Mouse (Mus musculus) stomach, embryonic 15.5 days (tissue): ENCODE data around the gene Hcn4. TPM values are rescaled to one million over a fixed set of nuclear protein-coding genes. Genes with fewer than 3 reads are reported as not detected.

Experiments
- ATAC-seq: fragments of 200-750 bp; cut with Nextera tagmentation; 2 replicates; pipeline ENCODE4 v1.8.0; 2017; ENCODE audit warnings: low read depth, moderate number of reproducible peaks, moderate TSS enrichment; ENCODE audit not compliant: insufficient read depth, low FRiP score
- H3K27ac ChIP-seq: fragments of 300-500 bp; sonication (generic); 2 replicates; pipeline ENCODE4 v1.5.1; 2015; ENCODE audit warnings: mild to moderate bottlenecking, inconsistent platforms
- H3K27me3 ChIP-seq: fragments of 300-500 bp; sonication (generic); replicated peaks from 2 replicates; pipeline ENCODE4 v1.6.1; 2015; ENCODE audit warnings: inconsistent platforms
- H3K36me3 ChIP-seq: fragments of 300-500 bp; sonication (generic); 2 replicates; pipeline ENCODE4 v1.6.1; 2015; ENCODE audit warnings: inconsistent platforms
- H3K4me1 ChIP-seq: fragments of 300-500 bp; sonication (generic); 2 replicates; pipeline ENCODE4 v1.6.1; 2015; ENCODE audit warnings: inconsistent platforms
- H3K4me2 ChIP-seq: fragments of 300-500 bp; sonication (generic); 2 replicates; pipeline ENCODE4 v1.6.1; 2015; ENCODE audit warnings: mild to moderate bottlenecking, inconsistent platforms
- H3K4me3 ChIP-seq: fragments of 300-500 bp; sonication (generic); replicated peaks from 2 replicates; pipeline ENCODE4 v1.5.1; 2015; ENCODE audit warnings: inconsistent platforms
- H3K9ac ChIP-seq: fragments of 300-500 bp; sonication (generic); 2 replicates; pipeline ENCODE4 v1.6.1; 2015; ENCODE audit warnings: inconsistent platforms
- H3K9me3 ChIP-seq: fragments of 300-500 bp; sonication (generic); 2 replicates; pipeline ENCODE4 v1.6.1; 2016; ENCODE audit warnings: inconsistent platforms
- WGBS: fragments of 180-500 bp; shearing (Covaris S2); methylation state at CpG from one replicate; pipeline ENCODE4 v1.1.7; 2015; 5-methylcytosine and 5-hydroxymethylcytosine counted together
- polyA plus RNA-seq: library from polyadenylated mRNA; unstranded; fragments of >200 nt; fragmentation: Nextera tagmentation; extraction: Ambion mirVana; gene quantifications from 2 replicates; pipeline ENCODE4 v1.2.1, GENCODE M21; 2015

Hcn4 gene
- polyA plus RNA-seq, 1 experiment from 2014 or later: 0.13 TPM

DNA sequence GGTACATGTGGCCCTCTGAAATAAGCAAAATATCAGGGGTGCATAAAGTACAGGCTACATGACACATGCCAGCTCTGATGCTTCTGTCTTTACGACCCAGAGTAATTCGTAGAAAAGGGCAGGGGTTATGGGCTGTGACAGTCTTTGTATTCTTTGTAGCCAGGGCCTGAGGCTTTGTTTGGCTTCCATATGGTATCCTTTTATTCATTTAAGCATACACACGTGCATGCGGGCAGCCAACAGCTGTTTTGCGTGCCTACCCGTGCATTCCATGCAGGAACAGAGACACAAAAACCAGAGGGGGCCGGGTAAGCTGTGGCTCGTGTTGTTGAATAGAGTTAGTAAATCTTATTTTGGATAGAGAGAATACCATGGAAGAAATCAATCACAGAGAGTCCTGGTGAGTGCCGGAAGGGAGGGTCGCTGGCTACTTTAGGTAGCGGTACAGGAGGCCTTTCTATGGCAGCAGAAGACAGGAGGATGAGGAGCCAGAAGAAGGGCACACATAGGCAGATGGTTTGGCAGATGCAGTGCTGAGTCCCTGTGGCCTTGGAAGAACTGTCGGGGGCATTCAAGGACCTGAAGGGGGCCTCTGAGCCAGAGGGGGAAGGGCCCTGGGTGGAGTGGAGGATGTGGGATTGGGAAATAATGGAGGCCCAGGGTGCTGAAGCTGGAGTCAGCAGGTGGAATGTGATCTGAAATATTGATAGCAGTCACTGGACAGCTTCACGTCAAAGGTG is 26.5 kb downstream of the Hcn4 start:
- H3K4me2 ChIP-seq: no peak overlapping the region
- H3K4me1 ChIP-seq: no peaks in the 10 kb centered on the region
- H3K9me3 ChIP-seq: no peaks in the 10 kb centered on the region
- H3K27ac ChIP-seq: no peak overlapping the region
- no peaks in the 10 kb centered on the region for H3K36me3 ChIP-seq
- WGBS: 66% methylated on average over 13 of the region's 13 CpGs
- no peak overlapping the region for H3K4me3 ChIP-seq
- no peaks in the 10 kb centered on the region for H3K27me3 ChIP-seq
- H3K9ac ChIP-seq: no peak overlapping the region
- ATAC-seq: no peak

DNA sequence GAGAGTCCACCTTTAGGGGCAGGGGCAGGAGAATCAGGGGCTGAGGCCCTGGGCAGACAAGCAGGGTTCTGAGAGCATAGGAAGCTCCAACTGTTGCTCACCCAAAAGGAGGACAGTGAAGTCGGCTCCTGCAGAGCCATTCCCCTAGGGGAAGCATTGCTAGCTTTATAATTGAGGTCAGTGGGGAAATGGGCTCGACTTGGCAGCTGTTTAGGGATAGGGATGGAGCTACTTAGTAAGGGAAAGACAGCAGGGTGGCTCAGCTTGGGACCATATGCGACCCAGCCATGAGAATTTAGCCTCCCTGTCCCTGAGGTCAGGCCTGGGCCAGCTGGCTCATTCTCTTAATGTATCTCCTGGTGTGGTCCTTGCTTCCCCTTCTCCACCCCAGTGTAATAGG is 31.7 kb downstream of the Hcn4 start:
- H3K36me3 ChIP-seq: no peaks in the 10 kb centered on the region
- no peak overlapping the region for H3K9ac ChIP-seq
- 44% methylated on average over 3 of the region's 3 CpGs for WGBS
- H3K9me3 ChIP-seq: no peaks in the 10 kb centered on the region
- no peak overlapping the region for H3K27ac ChIP-seq
- H3K4me3 ChIP-seq: no peak overlapping the region
- ATAC-seq: no peak
- H3K4me1 ChIP-seq: no peaks in the 10 kb centered on the region
- H3K27me3 ChIP-seq: 0 out of 2 replicates have a peak, but pooled peaks cover 4% of the 10 kb centered on the region
- H3K4me2 ChIP-seq: no peak overlapping the region

DNA sequence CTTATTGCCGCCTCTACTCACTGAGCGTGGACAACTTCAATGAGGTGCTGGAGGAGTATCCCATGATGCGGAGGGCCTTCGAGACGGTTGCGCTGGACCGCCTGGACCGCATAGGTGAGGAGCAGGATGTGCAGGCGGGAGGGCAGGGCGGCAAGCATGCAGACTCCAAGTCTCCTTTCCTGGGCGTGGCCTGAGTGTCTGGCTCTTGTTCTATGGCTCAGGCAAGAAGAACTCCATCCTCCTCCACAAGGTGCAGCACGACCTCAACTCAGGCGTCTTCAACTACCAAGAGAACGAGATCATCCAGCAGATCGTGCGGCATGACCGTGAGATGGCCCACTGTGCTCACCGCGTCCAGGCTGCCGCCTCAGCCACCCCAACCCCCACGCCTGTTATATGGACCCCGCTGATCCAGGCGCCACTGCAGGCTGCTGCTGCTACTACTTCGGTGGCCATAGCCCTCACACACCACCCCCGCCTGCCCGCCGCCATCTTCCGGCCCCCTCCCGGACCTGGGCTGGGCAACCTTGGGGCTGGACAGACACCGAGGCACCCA is 35.9 kb downstream of the Hcn4 start:
- 33% methylated on average over 30 of the region's 30 CpGs for WGBS

DNA sequence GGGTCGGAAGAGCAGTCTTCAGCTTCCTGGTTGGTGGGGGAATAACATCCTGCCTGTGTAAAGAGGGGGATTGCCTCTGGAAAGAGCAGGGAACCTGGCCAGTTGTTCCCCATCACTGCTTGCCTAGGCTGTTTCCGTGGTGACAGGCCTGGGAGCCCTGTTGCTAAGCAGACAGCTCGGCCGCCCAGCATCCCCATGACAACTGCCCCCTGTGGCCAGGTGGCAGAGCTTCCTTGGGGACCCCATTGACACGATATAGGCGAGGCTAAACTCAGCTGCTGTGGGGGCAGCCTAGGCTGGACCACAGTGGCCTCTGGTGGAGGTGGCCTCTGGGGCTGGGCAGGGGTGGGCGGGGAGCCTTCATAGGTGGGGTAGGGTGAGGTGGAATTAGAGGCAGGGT is 40.6 kb downstream of the Hcn4 start:
- H3K9ac ChIP-seq: no peak overlapping the region
- H3K4me3 ChIP-seq: no peak overlapping the region
- no peaks in the 10 kb centered on the region for H3K4me1 ChIP-seq
- H3K27ac ChIP-seq: no peak overlapping the region
- no peaks in the 10 kb centered on the region for H3K9me3 ChIP-seq
- 0 out of 2 replicates have a peak, but pooled peaks cover 4% of the 10 kb centered on the region for H3K27me3 ChIP-seq
- H3K4me2 ChIP-seq: no peak overlapping the region
- no peak for ATAC-seq
- H3K36me3 ChIP-seq: no peaks in the 10 kb centered on the region
- 30% methylated on average over 7 of the region's 7 CpGs for WGBS

More for the DNA sequence above, 35.9 kb downstream of the Hcn4 start:
- no peak overlapping the region for H3K9ac ChIP-seq
- no peak overlapping the region for H3K27ac ChIP-seq
- H3K27me3 ChIP-seq: 0 out of 2 replicates have a peak, but pooled peaks cover 4% of the 10 kb centered on the region
- no peaks in the 10 kb centered on the region for H3K9me3 ChIP-seq
- no peaks in the 10 kb centered on the region for H3K4me1 ChIP-seq
- peak overlapping the region; percentile 21; the same call in 1 of the 2 replicates for H3K4me2 ChIP-seq
- no peaks in the 10 kb centered on the region for H3K36me3 ChIP-seq
- no peak for ATAC-seq
- no peak overlapping the region for H3K4me3 ChIP-seq

DNA sequence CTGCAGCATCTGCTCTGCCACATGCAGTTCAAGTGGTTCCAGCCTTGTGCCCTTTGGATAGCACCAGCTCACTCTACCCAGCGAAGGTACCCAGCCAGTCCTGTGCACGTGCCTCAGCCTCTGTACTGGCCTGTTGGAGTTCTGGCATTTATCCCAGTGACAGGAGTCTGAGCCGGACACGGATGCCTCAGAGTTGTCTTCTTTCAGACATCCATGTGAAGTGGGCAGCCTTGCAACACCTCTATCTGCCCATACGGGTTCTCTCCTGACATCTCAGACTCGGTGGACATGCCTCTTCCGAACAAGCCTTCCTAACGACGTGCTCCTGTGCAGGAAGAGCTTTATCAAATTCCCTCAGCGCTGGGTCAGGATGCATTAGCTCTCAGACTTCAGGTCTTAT is 47.9 kb downstream of the Hcn4 start:
- H3K27ac ChIP-seq: no peak overlapping the region
- H3K4me1 ChIP-seq: no peaks in the 10 kb centered on the region
- peaks cover 9% of the 10 kb centered on the region; the same call in 1 of the 2 replicates for H3K36me3 ChIP-seq
- H3K4me3 ChIP-seq: no peak overlapping the region
- H3K27me3 ChIP-seq: no peaks in the 10 kb centered on the region
- no peak overlapping the region for H3K9ac ChIP-seq
- no peak for ATAC-seq
- 63% methylated on average over 10 of the region's 10 CpGs for WGBS
- H3K4me2 ChIP-seq: no peak overlapping the region
- H3K9me3 ChIP-seq: no peaks in the 10 kb centered on the region

DNA sequence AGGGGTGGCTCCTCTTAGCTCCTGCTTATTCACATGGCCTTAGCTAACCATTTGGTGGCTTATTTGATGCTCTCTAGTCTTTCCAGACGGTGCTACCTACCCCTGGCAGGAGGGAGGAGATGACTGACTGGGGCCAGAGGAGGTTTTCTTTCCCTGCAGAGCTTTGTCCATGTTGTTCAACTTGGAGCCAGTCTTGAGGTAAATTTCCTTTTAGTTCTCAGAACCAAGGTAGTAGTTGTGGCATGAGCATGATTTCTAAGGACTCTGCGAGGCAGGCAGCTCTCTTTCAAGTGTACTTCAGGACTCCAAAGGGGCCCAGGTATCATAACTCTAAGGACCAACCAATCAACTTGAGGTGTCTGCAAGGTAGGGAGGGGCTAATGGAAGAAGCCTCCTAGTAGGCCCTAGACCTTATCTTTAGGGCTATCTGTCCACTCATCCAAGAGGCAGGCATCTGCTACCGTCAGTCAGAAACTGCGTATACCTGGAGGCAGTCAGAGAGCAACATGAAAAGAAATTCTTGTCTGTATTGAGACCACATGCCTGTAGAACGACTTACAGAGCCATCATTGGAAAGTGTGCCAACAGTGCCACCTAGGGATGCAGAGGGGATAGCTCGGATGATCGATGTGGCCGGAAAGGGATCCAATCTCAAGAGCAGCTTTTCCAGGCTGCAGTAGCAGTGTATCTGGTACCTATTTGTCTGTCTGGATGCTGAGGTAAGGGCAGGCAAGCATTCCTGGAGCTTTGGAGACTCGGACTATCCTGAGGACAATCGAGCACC is 50.5 kb downstream of the Hcn4 start:
- 50% methylated on average over 10 of the region's 10 CpGs for WGBS
- H3K9me3 ChIP-seq: no peaks in the 10 kb centered on the region
- H3K4me2 ChIP-seq: no peak overlapping the region
- H3K4me1 ChIP-seq: no peaks in the 10 kb centered on the region
- peaks cover 27% of the 10 kb centered on the region; the same call in 1 of the 2 replicates for H3K36me3 ChIP-seq
- no peak overlapping the region for H3K4me3 ChIP-seq
- no peaks in the 10 kb centered on the region for H3K27me3 ChIP-seq
- H3K27ac ChIP-seq: no peak overlapping the region
- no peak overlapping the region for H3K9ac ChIP-seq
- no peak for ATAC-seq

DNA sequence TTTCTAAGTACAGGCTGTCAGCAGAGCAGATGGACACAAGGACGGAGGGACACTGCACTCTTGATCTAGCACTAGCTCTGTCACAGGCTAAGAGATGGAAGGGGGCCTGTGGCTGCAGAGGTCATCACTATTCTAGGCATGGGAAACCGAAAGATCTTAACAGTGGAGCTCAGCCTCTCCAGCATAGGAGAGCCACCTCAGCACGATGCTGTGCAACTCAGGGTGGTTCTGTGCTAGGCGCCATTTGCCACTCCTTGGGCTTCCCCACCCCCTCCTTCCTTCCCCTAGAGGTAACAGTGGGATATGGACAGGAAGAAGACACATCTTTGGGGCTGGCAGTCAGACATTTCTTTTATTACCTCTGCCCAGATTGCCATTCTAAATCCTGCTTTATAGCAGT is 51.1 kb downstream of the Hcn4 start:
- no peak overlapping the region for H3K4me2 ChIP-seq
- no peak for ATAC-seq
- H3K36me3 ChIP-seq: peaks cover 27% of the 10 kb centered on the region; the same call in 1 of the 2 replicates
- no peak overlapping the region for H3K9ac ChIP-seq
- H3K4me1 ChIP-seq: no peaks in the 10 kb centered on the region
- H3K27ac ChIP-seq: no peak overlapping the region
- no peak overlapping the region for H3K4me3 ChIP-seq
- WGBS: 74% methylated on average over 4 of the region's 4 CpGs
- H3K9me3 ChIP-seq: no peaks in the 10 kb centered on the region
- H3K27me3 ChIP-seq: no peaks in the 10 kb centered on the region

DNA sequence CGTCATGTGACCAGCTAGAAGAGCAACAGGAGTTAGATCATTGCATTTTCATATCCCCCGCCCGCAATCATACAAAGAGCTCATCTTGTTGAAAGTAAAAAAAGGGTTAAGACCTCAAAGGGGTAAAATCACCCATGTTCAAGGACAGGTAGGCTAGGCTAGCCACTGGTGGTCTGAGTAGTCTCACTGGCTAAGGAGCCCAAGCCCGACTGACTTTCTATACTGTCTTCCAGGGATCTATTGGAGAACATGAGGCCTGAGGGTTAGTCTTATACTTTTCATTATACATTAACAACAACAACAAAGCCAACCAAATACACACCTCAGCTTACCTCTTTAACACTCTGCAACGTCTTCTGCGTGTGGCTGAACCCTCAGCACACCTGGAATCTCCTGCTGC is 52.2 kb downstream of the Hcn4 start:
- H3K4me3 ChIP-seq: no peak overlapping the region
- H3K4me2 ChIP-seq: no peak overlapping the region
- ATAC-seq: no peak
- 90% methylated on average over 6 of the region's 6 CpGs for WGBS
- no peak overlapping the region for H3K9ac ChIP-seq
- H3K9me3 ChIP-seq: no peaks in the 10 kb centered on the region
- H3K36me3 ChIP-seq: peaks cover 29% of the 10 kb centered on the region
- H3K4me1 ChIP-seq: no peaks in the 10 kb centered on the region
- no peaks in the 10 kb centered on the region for H3K27me3 ChIP-seq
- no peak overlapping the region for H3K27ac ChIP-seq

DNA sequence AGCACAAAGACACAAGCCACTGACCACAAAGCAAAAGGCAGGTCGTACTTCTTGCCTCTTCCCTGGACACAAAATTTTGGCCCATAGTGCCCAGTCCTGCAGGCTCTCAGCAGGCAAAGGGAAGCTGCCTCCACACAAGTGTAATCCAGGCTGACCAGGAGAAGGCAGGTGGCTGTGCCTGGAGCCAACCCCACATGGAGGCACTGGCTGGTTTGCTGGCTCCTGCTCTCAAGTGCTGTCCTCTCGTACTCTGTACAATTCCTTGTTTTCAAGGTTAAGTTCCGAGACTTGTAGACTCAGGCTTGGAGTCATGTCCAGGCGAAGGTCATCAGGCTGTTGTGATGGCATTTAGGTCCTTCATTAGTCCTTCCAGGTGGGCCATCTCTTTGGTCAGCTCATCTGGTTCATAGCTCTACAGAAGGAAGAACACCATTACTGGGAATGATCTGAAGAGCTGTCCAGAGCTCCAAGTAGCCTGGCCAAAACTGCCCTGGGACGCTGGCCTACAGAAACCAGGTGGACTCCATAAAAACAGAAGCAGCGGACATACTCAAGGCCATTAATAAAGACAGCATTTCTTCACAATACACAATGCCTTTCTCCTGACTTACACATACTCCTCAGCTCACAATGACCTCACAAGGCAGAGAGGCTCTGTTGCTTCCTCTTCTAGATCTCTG is 53.9 kb downstream of the Hcn4 start:
- H3K9me3 ChIP-seq: no peaks in the 10 kb centered on the region
- ATAC-seq: no peak
- no peaks in the 10 kb centered on the region for H3K4me1 ChIP-seq
- H3K9ac ChIP-seq: no peak overlapping the region
- 87% methylated on average over 6 of the region's 6 CpGs for WGBS
- no peak overlapping the region for H3K4me2 ChIP-seq
- peaks cover 35% of the 10 kb centered on the region for H3K36me3 ChIP-seq
- H3K27ac ChIP-seq: no peak overlapping the region
- H3K4me3 ChIP-seq: no peak overlapping the region
- H3K27me3 ChIP-seq: no peaks in the 10 kb centered on the region

DNA sequence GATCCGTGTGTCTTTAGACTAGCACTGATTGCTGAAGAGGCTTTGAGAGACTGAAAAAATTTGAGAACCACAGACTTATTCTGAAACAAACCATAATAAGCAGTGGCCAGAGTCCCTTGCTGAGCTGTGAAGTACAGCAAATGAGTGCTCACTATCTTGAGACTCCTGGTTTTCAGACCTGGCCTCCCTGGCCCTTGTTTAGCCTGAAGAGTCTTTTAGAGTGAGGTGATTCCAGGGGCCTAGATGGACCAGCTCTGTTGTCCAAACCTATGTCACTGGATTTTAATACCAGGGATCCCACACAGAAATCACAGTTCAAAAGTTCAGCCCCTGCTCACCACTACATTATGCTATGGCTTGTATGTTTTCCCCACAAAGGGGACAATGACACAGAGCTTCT is 56.6 kb downstream of the Hcn4 start:
- Histone ChIP-seq H3K9me3 (no peaks in the 10 kb centered on the region), H3K4me1 (no peaks in the 10 kb centered on the region), H3K9ac (no peak overlapping the region), H3K27me3 (no peaks in the 10 kb centered on the region), H3K36me3 (peaks cover 35% of the 10 kb centered on the region), H3K4me3 (no peak overlapping the region), H3K27ac (no peak overlapping the region), H3K4me2 (no peak overlapping the region)
- WGBS: 88% methylated on average over 1 of the region's 1 CpGs
- ATAC-seq: no peak

DNA sequence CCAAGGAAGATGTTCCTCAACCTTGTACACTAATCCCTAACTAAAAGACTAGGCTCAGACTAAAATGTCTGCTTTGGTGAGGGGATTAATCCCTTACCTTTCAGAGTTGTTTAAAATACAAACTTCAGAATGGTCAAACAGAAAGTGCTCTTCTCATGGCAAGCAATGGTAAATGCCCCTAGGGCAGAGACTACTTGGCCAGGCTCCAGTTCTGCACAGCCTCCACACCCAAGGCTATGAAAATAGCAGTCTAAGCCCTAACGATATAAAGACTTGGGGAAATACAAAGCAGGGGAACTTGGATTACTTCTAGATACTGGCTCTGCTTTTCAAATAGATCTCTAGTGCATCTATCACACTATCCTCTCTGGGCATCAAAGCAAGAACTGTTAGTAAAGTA is 59.5 kb downstream of the Hcn4 start:
- Histone ChIP-seq H3K4me2 (no peak overlapping the region), H3K9ac (no peak overlapping the region), H3K36me3 (peaks cover 14% of the 10 kb centered on the region), H3K9me3 (no peaks in the 10 kb centered on the region), H3K27me3 (no peaks in the 10 kb centered on the region), H3K27ac (no peak overlapping the region), H3K4me1 (no peaks in the 10 kb centered on the region), H3K4me3 (no peak overlapping the region)
- ATAC-seq: no peak
- WGBS: 58% methylated on average over 1 of the region's 1 CpGs
